In the genomic region with DNA sequence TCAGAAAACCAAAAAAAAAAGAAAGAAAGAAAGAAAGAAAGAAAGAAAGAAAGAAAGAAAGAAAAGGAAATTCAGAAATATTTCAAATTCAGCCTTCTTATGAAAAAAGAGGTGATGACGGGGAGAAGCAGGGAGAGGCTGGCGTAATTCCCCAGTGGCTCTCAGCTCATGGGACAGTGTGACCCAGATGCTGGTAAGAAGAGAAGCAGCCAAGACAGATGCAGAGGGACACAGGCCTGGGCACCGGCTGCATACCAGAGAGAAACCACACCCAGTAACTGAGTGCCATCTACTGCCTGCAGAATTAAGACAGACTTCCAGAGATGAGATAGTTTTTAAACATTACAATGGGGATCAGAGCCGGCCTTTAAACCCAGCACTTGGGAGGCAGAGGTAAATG, we compare ENCODE assay signal across 11 mouse cellular contexts. TPM values are rescaled to one million over a fixed set of nuclear protein-coding genes. Genes with fewer than 3 reads are reported as not detected.
"Had no signal": no experiment of that assay in that cellular context is flagged by ENCODE, and none has a peak within 500 bp of the region (broad histone marks: within the 10 kb centered on the region; RNA-seq: fewer than 3 reads in every experiment).

No protein-coding gene starts in this region.

- DNase-seq: liver, postnatal 0 days; lung, adult 2 months; lung, postnatal 14 days; lung, postnatal 36 days; right cerebral cortex, postnatal 14 days; spleen, adult 18-20 months; thymus, adult 2 months; thymus, postnatal 25 days; thymus, postnatal 4 days had no signal

RNA-seq across cellular contexts. Expression of a gene that starts 30.4 kb away (rescaled TPM):
- total RNA-seq: monocyte, adult 5-6 weeks; neutrophil, adult 5-6 weeks had no signal

RNA-seq across cellular contexts. Expression of a gene that starts 35.4 kb away (rescaled TPM):
- total RNA-seq: monocyte, adult 5-6 weeks; neutrophil, adult 5-6 weeks had no signal
